Mouse (Mus musculus) forebrain, postnatal 0 days (tissue): Measurements from ENCODE around the gene Cep170b. TPM values are rescaled to one million over a fixed set of nuclear protein-coding genes. Genes with fewer than 3 reads are reported as not detected.

Experiments used
- ATAC-seq: fragments of 200-750 bp; cut with Nextera tagmentation; 2 replicates; pipeline ENCODE4 v1.8.0; 2017; ENCODE audit warnings: mild to moderate bottlenecking, moderate library complexity
- DNase-seq: peaks from one replicate; pipeline ENCODE4 v3.0.0-alpha.2; 2015
- H3K27ac ChIP-seq: fragments of 300-500 bp; sonication (generic); 2 replicates; pipeline ENCODE4 v1.5.1; 2014; ENCODE audit warnings: low read depth, mild to moderate bottlenecking, antibody characterized with exemption, low read length, moderate library complexity, mixed read lengths
- H3K27me3 ChIP-seq: fragments of 300-500 bp; sonication (generic); 2 replicates; pipeline ENCODE4 v1.6.1; 2014; ENCODE audit warnings: mild to moderate bottlenecking, low read length, mixed read lengths; ENCODE audit not compliant: insufficient read depth
- H3K36me3 ChIP-seq: fragments of 300-500 bp; sonication (generic); 2 replicates; pipeline ENCODE4 v1.6.1; 2014; ENCODE audit warnings: mild to moderate bottlenecking, moderate library complexity; ENCODE audit not compliant: insufficient read depth
- H3K4me1 ChIP-seq: fragments of 300-500 bp; sonication (generic); 2 replicates; pipeline ENCODE4 v1.6.1; 2014; ENCODE audit warnings: antibody characterized with exemption; ENCODE audit not compliant: insufficient read depth
- H3K4me2 ChIP-seq: fragments of 300-500 bp; sonication (generic); 2 replicates; pipeline ENCODE4 v1.6.1; 2014; ENCODE audit warnings: low read depth, mild to moderate bottlenecking, moderate library complexity
- H3K4me3 ChIP-seq: fragments of 300-500 bp; sonication (generic); 2 replicates; pipeline ENCODE4 v1.5.1; 2014; ENCODE audit warnings: low read depth, low read length, mixed read lengths
- H3K9ac ChIP-seq: fragments of 300-500 bp; sonication (generic); 2 replicates; pipeline ENCODE4 v1.6.1; 2014; ENCODE audit warnings: mild to moderate bottlenecking
- H3K9me3 ChIP-seq: fragments of 300-500 bp; sonication (generic); 2 replicates; pipeline ENCODE4 v1.6.1; 2016; ENCODE audit warnings: low read length
- CTCF ChIP-seq: sonication (generic); IDR thresholded peaks from 2 replicates; pipeline ENCODE4 v1.5.1; 2016; ENCODE audit warnings: antibody characterized with exemption, control low read depth, low read depth
- WGBS: fragments of 180-500 bp; shearing (Covaris S2); extraction: QIAGEN DNeasy Blood & Tissue Kit; methylation state at CpG from one replicate; pipeline ENCODE4 v1.1.7; 2014; 5-methylcytosine and 5-hydroxymethylcytosine counted together
- polyA plus RNA-seq: library from polyadenylated mRNA; unstranded; fragments of >200 nt; fragmentation: Nextera tagmentation; extraction: Ambion mirVana; gene quantifications from 2 replicates; pipeline ENCODE4 v1.2.1, GENCODE M21; 2015
- total RNA-seq: library from RNA; depleted of rRNA; stranded (reverse); fragments of >200 nt; gene quantifications from 2 replicates; pipeline ENCODE4 v1.2.3, GENCODE M21; 2014

The Cep170b gene
- total and polyA plus RNA-seq, 2 experiments from 2014 or later, result 31.6 to 86.7 TPM

GRCm38 (mm10) chr12:112706704-112707572, 13.3 kb upstream of the Cep170b start:
- Histone ChIP-seq H3K4me3 (0 out of 2 replicates have a peak overlapping the region, but pooled peaks have one; percentile 9), H3K27me3 (no peaks in the 10 kb centered on the region), H3K4me1 (peaks cover 3% of the 10 kb centered on the region; the same call in 1 of the 2 replicates), H3K27ac (no peak overlapping the region), H3K9me3 (no peaks in the 10 kb centered on the region), H3K36me3 (no peaks in the 10 kb centered on the region), H3K4me2 (peak overlapping the region; percentile 38), H3K9ac (peak overlapping the region; percentile 35; the same call in 1 of the 2 replicates)
- TF ChIP-seq CTCF, result peak; percentile 99
- WGBS, result 13% methylated on average over 32 of the region's 32 CpGs
- DNase-seq, result peak; percentile 90
- peak; percentile 94 for ATAC-seq

- peak; percentile 34; the same call in 1 of the 2 replicates for ATAC-seq
- 0 out of 2 replicates have a peak overlapping the region, but pooled peaks have one; percentile 9 for H3K4me3 ChIP-seq
- peak overlapping the region; percentile 38 for H3K4me2 ChIP-seq
- TF ChIP-seq CTCF, result no peak
- peak overlapping the region; percentile 35; the same call in 1 of the 2 replicates for H3K9ac ChIP-seq
- peaks cover 3% of the 10 kb centered on the region; the same call in 1 of the 2 replicates for H3K4me1 ChIP-seq
- WGBS, result 26% methylated on average over 8 of the region's 8 CpGs
- no peaks in the 10 kb centered on the region for H3K36me3 ChIP-seq
- no peaks in the 10 kb centered on the region for H3K27me3 ChIP-seq
- no peak overlapping the region for H3K27ac ChIP-seq
- H3K9me3 ChIP-seq, result no peaks in the 10 kb centered on the region
- DNase-seq, result no peak
These were observed 12.7 kb upstream of the Cep170b start for GRCm38 (mm10) chr12:112707573-112707869.

GRCm38 (mm10) chr12:112713984-112714383, 6.3 kb upstream of the Cep170b start:
- Histone ChIP-seq H3K9me3 (no peaks in the 10 kb centered on the region), H3K27ac (no peak overlapping the region), H3K4me2 (no peak overlapping the region), H3K36me3 (no peaks in the 10 kb centered on the region), H3K9ac (no peak overlapping the region), H3K4me3 (no peak overlapping the region), H3K27me3 (no peaks in the 10 kb centered on the region), H3K4me1 (0 out of 2 replicates have a peak, but pooled peaks cover 2% of the 10 kb centered on the region)
- DNase-seq (peak; percentile 65), ATAC-seq (peak; percentile 62)
- 59% methylated on average over 3 of the region's 3 CpGs for WGBS
- TF ChIP-seq CTCF, result no peak

- ATAC-seq (no peak), DNase-seq (peak; percentile 63)
- Histone ChIP-seq H3K27ac (no peak overlapping the region), H3K9me3 (no peaks in the 10 kb centered on the region), H3K4me3 (no peak overlapping the region), H3K36me3 (no peaks in the 10 kb centered on the region), H3K4me1 (peaks cover 7% of the 10 kb centered on the region; the same call in 1 of the 2 replicates), H3K4me2 (no peak overlapping the region), H3K27me3 (no peaks in the 10 kb centered on the region), H3K9ac (no peak overlapping the region)
- 29% methylated on average over 7 of the region's 7 CpGs for WGBS
- peak; percentile 69 for TF ChIP-seq CTCF
These were observed 3.1 kb upstream of the Cep170b start for GRCm38 (mm10) chr12:112717140-112717539.

GRCm38 (mm10) chr12:112718995-112719394, 1.3 kb upstream of the Cep170b start:
- ATAC-seq (no peak), DNase-seq (no peak)
- H3K27ac ChIP-seq, result no peak overlapping the region
- no peaks in the 10 kb centered on the region for H3K27me3 ChIP-seq
- H3K4me3 ChIP-seq, result no peak overlapping the region
- WGBS, result 77% methylated on average over 5 of the region's 5 CpGs
- no peaks in the 10 kb centered on the region for H3K36me3 ChIP-seq
- peaks cover 11% of the 10 kb centered on the region for H3K4me1 ChIP-seq
- H3K4me2 ChIP-seq, result no peak overlapping the region
- no peak overlapping the region for H3K9ac ChIP-seq
- H3K9me3 ChIP-seq, result no peaks in the 10 kb centered on the region
- TF ChIP-seq CTCF, result no peak

GRCm38 (mm10) chr12:112720890-112721423, 702 bp downstream of the Cep170b start:
- H3K36me3 ChIP-seq, result 0 out of 2 replicates have a peak, but pooled peaks cover 7% of the 10 kb centered on the region
- WGBS, result 42% methylated on average over 12 of the region's 12 CpGs
- H3K4me2 ChIP-seq, result peak overlapping the region; percentile 93
- peaks cover 15% of the 10 kb centered on the region for H3K4me1 ChIP-seq
- TF ChIP-seq CTCF, result no peak
- peak overlapping the region; percentile 36; the same call in 1 of the 2 replicates for H3K27ac ChIP-seq
- ATAC-seq (no peak), DNase-seq (no peak)
- H3K27me3 ChIP-seq, result no peaks in the 10 kb centered on the region
- peak overlapping the region; percentile 90 for H3K9ac ChIP-seq
- no peaks in the 10 kb centered on the region for H3K9me3 ChIP-seq
- peak overlapping the region; percentile 84 for H3K4me3 ChIP-seq
